Mouse (Mus musculus) embryonic facial prominence, embryonic 14.5 days (tissue): ENCODE data around the gene BC052040. TPM values are rescaled to one million over a fixed set of nuclear protein-coding genes. Genes with fewer than 3 reads are reported as not detected.

ENCODE experiments used
- ATAC-seq: fragments of 200-750 bp; cut with Nextera tagmentation; 2 replicates; pipeline ENCODE4 v1.8.0; 2017; ENCODE audit warnings: low read depth, moderate number of reproducible peaks, moderate TSS enrichment
- DNase-seq: peaks from one replicate; pipeline ENCODE4 v3.0.0-alpha.2; 2015; ENCODE audit warnings: low spot score
- H3K27ac ChIP-seq: fragments of 300-500 bp; sonication (generic); replicated peaks from 2 replicates; pipeline ENCODE4 v1.5.1; 2014; ENCODE audit warnings: low read depth, mild to moderate bottlenecking, low read length, moderate library complexity
- H3K27me3 ChIP-seq: fragments of 300-500 bp; sonication (generic); replicated peaks from 2 replicates; pipeline ENCODE4 v1.6.1; 2014; ENCODE audit warnings: low read length; ENCODE audit not compliant: control insufficient read depth, insufficient read depth
- H3K36me3 ChIP-seq: fragments of 300-500 bp; sonication (generic); 2 replicates; pipeline ENCODE4 v1.6.1; 2014; ENCODE audit warnings: low read length, mixed read lengths; ENCODE audit not compliant: control insufficient read depth, insufficient read depth
- H3K4me1 ChIP-seq: fragments of 300-500 bp; sonication (generic); 2 replicates; pipeline ENCODE4 v1.6.1; 2014; ENCODE audit warnings: antibody characterized with exemption, low read length; ENCODE audit not compliant: control insufficient read depth, insufficient read depth
- H3K4me2 ChIP-seq: fragments of 300-500 bp; sonication (generic); 2 replicates; pipeline ENCODE4 v1.6.1; 2014; ENCODE audit warnings: low read depth, mild to moderate bottlenecking, low read length, moderate library complexity, mixed read lengths
- H3K4me3 ChIP-seq: fragments of 300-500 bp; sonication (generic); 2 replicates; pipeline ENCODE4 v1.5.1; 2014; ENCODE audit warnings: low read depth, mild to moderate bottlenecking, low read length
- H3K9ac ChIP-seq: fragments of 300-500 bp; sonication (generic); 2 replicates; pipeline ENCODE4 v1.6.1; 2014; ENCODE audit warnings: low read depth, mild to moderate bottlenecking, low read length, moderate library complexity, mixed read lengths
- H3K9me3 ChIP-seq: fragments of 300-500 bp; sonication (generic); 2 replicates; pipeline ENCODE4 v1.6.1; 2016; ENCODE audit warnings: low read length; ENCODE audit not compliant: control insufficient read depth
- WGBS: fragments of 180-500 bp; shearing (Covaris S2); extraction: QIAGEN DNeasy Blood & Tissue Kit; methylation state at CpG from one replicate; pipeline ENCODE4 v1.1.7; 2014; 5-methylcytosine and 5-hydroxymethylcytosine counted together
- polyA plus RNA-seq: library from polyadenylated mRNA; unstranded; fragments of >200 nt; fragmentation: Nextera tagmentation; extraction: Ambion mirVana; gene quantifications from 2 replicates; pipeline ENCODE4 v1.2.1, GENCODE M21; 2014

Gene BC052040
- polyA plus RNA-seq, 1 experiment from 2014 or later: 9.8 TPM

GRCm38 (mm10) chr2:115694386-115694785 is 112.9 kb downstream of the BC052040 start:
- no peaks in the 10 kb centered on the region for H3K36me3 ChIP-seq
- no peak overlapping the region for H3K4me2 ChIP-seq
- no peak overlapping the region for H3K27ac ChIP-seq
- 85% methylated on average over 6 of the region's 6 CpGs for WGBS
- H3K9me3 ChIP-seq: no peaks in the 10 kb centered on the region
- DNase-seq (no peak), ATAC-seq (0 out of 2 replicates have a peak, but pooled peaks have one; percentile 15)
- H3K4me3 ChIP-seq: no peak overlapping the region
- no peaks in the 10 kb centered on the region for H3K4me1 ChIP-seq
- no peaks in the 10 kb centered on the region for H3K27me3 ChIP-seq
- H3K9ac ChIP-seq: no peak overlapping the region

GRCm38 (mm10) chr2:115699032-115699431 is 117.5 kb downstream of the BC052040 start:
- Histone ChIP-seq H3K9me3 (peaks cover 5% of the 10 kb centered on the region), H3K4me2 (no peak overlapping the region), H3K9ac (no peak overlapping the region), H3K4me1 (no peaks in the 10 kb centered on the region), H3K36me3 (no peaks in the 10 kb centered on the region), H3K27me3 (no peaks in the 10 kb centered on the region), H3K27ac (no peak overlapping the region), H3K4me3 (no peak overlapping the region)
- ATAC-seq (no peak), DNase-seq (no peak)
- WGBS: 81% methylated on average over 5 of the region's 5 CpGs

- Histone ChIP-seq H3K36me3 (no peaks in the 10 kb centered on the region), H3K4me2 (no peak overlapping the region), H3K4me3 (no peak overlapping the region), H3K9ac (no peak overlapping the region), H3K4me1 (no peaks in the 10 kb centered on the region), H3K27ac (no peak overlapping the region), H3K27me3 (no peaks in the 10 kb centered on the region), H3K9me3 (peaks cover 5% of the 10 kb centered on the region)
- WGBS: 51% methylated on average over 5 of the region's 5 CpGs
- no peak for DNase-seq
- ATAC-seq: no peak
Measured at GRCm38 (mm10) chr2:115702610-115703009, 121.1 kb downstream of the BC052040 start.

- no peak overlapping the region for H3K27ac ChIP-seq
- H3K4me3 ChIP-seq: no peak overlapping the region
- H3K4me1 ChIP-seq: no peaks in the 10 kb centered on the region
- no peaks in the 10 kb centered on the region for H3K36me3 ChIP-seq
- no peak overlapping the region for H3K9ac ChIP-seq
- DNase-seq (no peak), ATAC-seq (no peak)
- no peak overlapping the region for H3K4me2 ChIP-seq
- no peaks in the 10 kb centered on the region; the same call in 1 of the 2 replicates for H3K27me3 ChIP-seq
- WGBS: 66% methylated on average over 5 of the region's 5 CpGs
- H3K9me3 ChIP-seq: 0 out of 2 replicates have a peak, but pooled peaks cover 9% of the 10 kb centered on the region
Measured at GRCm38 (mm10) chr2:115717535-115717934, 136.0 kb downstream of the BC052040 start.

GRCm38 (mm10) chr2:115717980-115718379 is 136.5 kb downstream of the BC052040 start:
- WGBS: 71% methylated on average over 3 of the region's 3 CpGs
- Histone ChIP-seq H3K36me3 (no peaks in the 10 kb centered on the region), H3K4me2 (no peak overlapping the region), H3K27me3 (no peaks in the 10 kb centered on the region; the same call in 1 of the 2 replicates), H3K27ac (no peak overlapping the region), H3K4me3 (no peak overlapping the region), H3K9me3 (0 out of 2 replicates have a peak, but pooled peaks cover 9% of the 10 kb centered on the region), H3K9ac (no peak overlapping the region), H3K4me1 (no peaks in the 10 kb centered on the region)
- ATAC-seq (no peak), DNase-seq (no peak)

- Histone ChIP-seq H3K27me3 (no peaks in the 10 kb centered on the region; the same call in 1 of the 2 replicates), H3K9ac (no peak overlapping the region), H3K4me2 (no peak overlapping the region), H3K27ac (no peak overlapping the region), H3K9me3 (0 out of 2 replicates have a peak, but pooled peaks cover 9% of the 10 kb centered on the region), H3K4me1 (no peaks in the 10 kb centered on the region), H3K36me3 (0 out of 2 replicates have a peak, but pooled peaks cover 3% of the 10 kb centered on the region), H3K4me3 (no peak overlapping the region)
- ATAC-seq (no peak), DNase-seq (peak; percentile 76)
- 19% methylated on average over 8 of the region's 8 CpGs for WGBS
Measured at GRCm38 (mm10) chr2:115723452-115723851, 141.9 kb downstream of the BC052040 start.

- H3K9me3 ChIP-seq: 0 out of 2 replicates have a peak, but pooled peaks cover 9% of the 10 kb centered on the region
- 0 out of 2 replicates have a peak, but pooled peaks cover 3% of the 10 kb centered on the region for H3K36me3 ChIP-seq
- H3K27ac ChIP-seq: no peak overlapping the region
- H3K27me3 ChIP-seq: no peaks in the 10 kb centered on the region; the same call in 1 of the 2 replicates
- H3K4me2 ChIP-seq: no peak overlapping the region
- no peaks in the 10 kb centered on the region for H3K4me1 ChIP-seq
- H3K9ac ChIP-seq: no peak overlapping the region
- H3K4me3 ChIP-seq: no peak overlapping the region
- ATAC-seq: no peak
- 69% methylated on average over 6 of the region's 6 CpGs for WGBS
- no peak for DNase-seq
Measured at GRCm38 (mm10) chr2:115724216-115724615, 142.7 kb downstream of the BC052040 start.

- Histone ChIP-seq H3K36me3 (0 out of 2 replicates have a peak, but pooled peaks cover 3% of the 10 kb centered on the region), H3K9ac (no peak overlapping the region), H3K9me3 (0 out of 2 replicates have a peak, but pooled peaks cover 9% of the 10 kb centered on the region), H3K4me1 (no peaks in the 10 kb centered on the region), H3K27ac (no peak overlapping the region), H3K4me2 (no peak overlapping the region), H3K4me3 (no peak overlapping the region), H3K27me3 (no peaks in the 10 kb centered on the region; the same call in 1 of the 2 replicates)
- DNase-seq (no peak), ATAC-seq (no peak)
- WGBS: 86% methylated on average over 6 of the region's 6 CpGs
Measured at GRCm38 (mm10) chr2:115724726-115725125, 143.2 kb downstream of the BC052040 start.

- H3K4me3 ChIP-seq: no peak overlapping the region
- no peak overlapping the region for H3K9ac ChIP-seq
- H3K36me3 ChIP-seq: 0 out of 2 replicates have a peak, but pooled peaks cover 3% of the 10 kb centered on the region
- WGBS: 68% methylated on average over 6 of the region's 6 CpGs
- 0 out of 2 replicates have a peak, but pooled peaks cover 5% of the 10 kb centered on the region for H3K9me3 ChIP-seq
- no peaks in the 10 kb centered on the region for H3K4me1 ChIP-seq
- H3K4me2 ChIP-seq: no peak overlapping the region
- no peaks in the 10 kb centered on the region; the same call in 1 of the 2 replicates for H3K27me3 ChIP-seq
- H3K27ac ChIP-seq: no peak overlapping the region
- peak; percentile 24 for DNase-seq
- ATAC-seq: no peak
Measured at GRCm38 (mm10) chr2:115725503-115725902, 144.0 kb downstream of the BC052040 start.
